Mouse (Mus musculus): Measurements from ENCODE around the gene Arsa. TPM values are rescaled to one million over a fixed set of nuclear protein-coding genes. Genes with fewer than 3 reads are reported as not detected.
A peak's percentile ranks its signal among the peaks of the same experiment; 100 is the strongest.

Gene Arsa
- polyA plus RNA-seq, 1 experiment, result 7.2 TPM

- peak overlapping the region; percentile 93 for H3K4me3 ChIP-seq (replicated peaks; ENCODE audit: control insufficient read depth, low read depth, low read length)
- no peak for TF ChIP-seq CTCF (IDR thresholded peaks at IDR 0.05; ENCODE audit: control insufficient read depth, insufficient read depth, low read length)
- no peak for TF ChIP-seq POLR2A (IDR thresholded peaks at IDR 0.05; ENCODE audit: borderline replicate concordance, control insufficient read depth, low read depth, low read length)
- peaks cover 1% of the 10 kb centered on the region; the same call in 1 of the 2 replicates for H3K4me1 ChIP-seq (ENCODE audit: control insufficient read depth, insufficient read depth, low read length)
- WGBS, result 10% methylated on average over 22 of the region's 22 CpGs
- H3K27ac ChIP-seq (ENCODE audit: control insufficient read depth, insufficient read depth, low read depth, low read length, poor library complexity), result no peak overlapping the region; the same call in 1 of the 2 replicates
Observed at GRCm38 (mm10) chr15:89428821-89429351, 48.3 kb downstream of the Arsa start.

DNA sequence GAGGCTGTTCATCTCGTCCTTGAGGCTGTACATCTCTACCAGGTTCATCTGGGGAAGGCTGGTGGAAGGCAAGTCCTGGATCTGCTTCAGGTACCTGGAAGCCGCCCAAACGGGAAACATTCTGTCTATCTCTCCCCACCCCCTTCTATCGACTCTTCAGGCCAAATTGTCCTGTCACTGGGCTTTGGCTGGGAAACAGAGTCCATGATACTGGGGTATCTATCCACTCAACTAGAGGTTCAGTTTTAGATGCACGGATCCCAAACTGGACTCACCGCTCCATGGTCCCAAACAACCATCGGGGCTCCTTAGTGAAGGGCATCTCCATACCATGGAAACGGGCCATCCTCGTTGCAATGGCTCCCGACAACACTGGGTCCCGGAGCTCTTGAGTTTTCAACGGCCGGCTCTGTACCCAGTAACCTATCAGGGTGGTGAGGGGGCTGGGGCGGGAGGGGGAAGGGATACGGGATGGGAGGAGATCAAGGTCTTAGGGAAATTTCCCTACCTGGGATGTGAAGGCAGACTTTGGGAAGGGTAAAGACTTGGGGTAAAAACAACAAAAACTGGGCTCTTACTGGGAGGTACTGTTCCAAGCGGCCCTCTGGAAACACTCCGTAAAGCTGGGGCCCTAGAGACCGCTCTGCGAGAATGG is 49.0 kb downstream of the Arsa start:
- no peak overlapping the region for H3K27ac ChIP-seq (ENCODE audit: control insufficient read depth, insufficient read depth, low read depth, low read length, poor library complexity)
- H3K4me3 ChIP-seq (replicated peaks; ENCODE audit: control insufficient read depth, low read depth, low read length), result no peak overlapping the region
- TF ChIP-seq CTCF (IDR thresholded peaks at IDR 0.05; ENCODE audit: control insufficient read depth, insufficient read depth, low read length) (no peak), POLR2A (IDR thresholded peaks at IDR 0.05; ENCODE audit: borderline replicate concordance, control insufficient read depth, low read depth, low read length) (no peak)
- H3K4me1 ChIP-seq (ENCODE audit: control insufficient read depth, insufficient read depth, low read length), result peaks cover 1% of the 10 kb centered on the region; the same call in 1 of the 2 replicates
- 93% methylated on average over 19 of the region's 19 CpGs for WGBS

DNA sequence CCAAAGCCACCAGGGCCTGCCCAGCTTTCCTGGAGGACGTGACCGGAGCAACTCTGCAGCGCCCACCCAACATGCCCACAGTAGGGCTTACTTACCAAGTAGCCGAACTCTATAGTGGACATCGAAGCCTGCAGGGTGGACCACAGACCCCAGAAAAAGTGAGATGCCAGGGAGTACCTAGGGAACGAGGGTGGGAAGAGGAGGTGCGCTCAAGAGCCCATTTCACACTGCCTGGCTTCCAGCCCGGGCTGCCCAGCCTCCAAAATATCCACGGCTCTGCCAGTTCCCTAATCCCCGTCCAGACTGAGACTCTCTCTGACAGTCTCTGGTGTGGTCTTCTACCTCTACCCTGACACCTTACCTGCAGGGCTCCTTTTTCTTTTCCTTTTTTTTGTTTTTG is 50.5 kb downstream of the Arsa start:
- 89% methylated on average over 10 of the region's 10 CpGs for WGBS
- no peak for TF ChIP-seq CTCF (IDR thresholded peaks at IDR 0.05; ENCODE audit: control insufficient read depth, insufficient read depth, low read length)
- no peak for TF ChIP-seq POLR2A (IDR thresholded peaks at IDR 0.05; ENCODE audit: borderline replicate concordance, control insufficient read depth, low read depth, low read length)
- Histone ChIP-seq H3K4me1 (ENCODE audit: control insufficient read depth, insufficient read depth, low read length) (peaks cover 1% of the 10 kb centered on the region; the same call in 1 of the 2 replicates), H3K4me3 (replicated peaks; ENCODE audit: control insufficient read depth, low read depth, low read length) (no peak overlapping the region), H3K27ac (ENCODE audit: control insufficient read depth, insufficient read depth, low read depth, low read length, poor library complexity) (no peak overlapping the region)

DNA sequence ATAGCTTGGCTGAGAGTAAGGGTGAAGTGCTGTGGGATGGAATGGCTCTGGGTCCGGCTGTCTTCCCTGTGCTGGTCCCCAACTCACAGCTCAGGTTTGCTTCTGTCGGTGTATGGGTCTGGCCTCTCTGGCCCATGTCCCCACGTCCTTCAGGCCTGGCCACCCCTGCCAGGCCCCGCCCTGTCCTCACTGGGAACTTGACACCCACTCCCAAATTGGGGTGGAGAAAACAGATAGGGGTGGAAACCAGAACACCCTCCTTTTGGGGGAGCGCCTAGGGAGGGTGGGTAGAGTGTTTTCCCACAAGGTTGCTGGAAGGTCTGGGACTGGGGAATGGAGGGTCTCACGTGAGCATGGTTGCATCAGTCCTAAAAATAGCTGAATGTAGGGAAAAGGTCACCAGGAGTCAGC is 51.5 kb downstream of the Arsa start, which contains the start of gene Cpt1b:
Cpt1b (minus strand) TSS at position 153 of the 411 bp plus-strand sequence.
- no peak within 1 kb of the TSS for H3K4me3 ChIP-seq (replicated peaks; ENCODE audit: control insufficient read depth, low read depth, low read length)
- TF ChIP-seq POLR2A (IDR thresholded peaks at IDR 0.05; ENCODE audit: borderline replicate concordance, control insufficient read depth, low read depth, low read length) (no peak), CTCF (IDR thresholded peaks at IDR 0.05; ENCODE audit: control insufficient read depth, insufficient read depth, low read length) (no peak)
- H3K4me1 ChIP-seq (ENCODE audit: control insufficient read depth, insufficient read depth, low read length), result peaks cover 1% of the 10 kb centered on the region; the same call in 1 of the 2 replicates
- no peak within 1 kb of the TSS for H3K27ac ChIP-seq (ENCODE audit: control insufficient read depth, insufficient read depth, low read depth, low read length, poor library complexity)
- WGBS, result 85% methylated on average over 6 of the region's 6 CpGs

- H3K27ac ChIP-seq (ENCODE audit: control insufficient read depth, insufficient read depth, low read depth, low read length, poor library complexity), result no peak overlapping the region
- H3K4me1 ChIP-seq (ENCODE audit: control insufficient read depth, insufficient read depth, low read length), result no peaks in the 10 kb centered on the region
- no peak overlapping the region for H3K4me3 ChIP-seq (replicated peaks; ENCODE audit: control insufficient read depth, low read depth, low read length)
- WGBS, result 90% methylated on average over 8 of the region's 8 CpGs
- no peak for TF ChIP-seq POLR2A (IDR thresholded peaks at IDR 0.05; ENCODE audit: borderline replicate concordance, control insufficient read depth, low read depth, low read length)
- no peak for TF ChIP-seq CTCF (IDR thresholded peaks at IDR 0.05; ENCODE audit: control insufficient read depth, insufficient read depth, low read length)
Observed at GRCm38 (mm10) chr15:89424621-89425020, 52.6 kb downstream of the Arsa start.

Other genes with a start within 250 kb of the Arsa start
- 54.0 and 160 TPM in 2 replicates for gene Sbf1, start 162.1 kb downstream of the Arsa start, polyA plus RNA-seq (2011; ENCODE audit: insufficient read depth, insufficient read length, low replicate concordance, missing spikeins)
- 2.7 TPM in 1 of 2 replicates, not detected in the other for gene Adm2, start 154.7 kb downstream of the Arsa start, polyA plus RNA-seq (2011; ENCODE audit: insufficient read depth, insufficient read length, low replicate concordance, missing spikeins)
- gene Miox, start 143.0 kb downstream of the Arsa start, polyA plus RNA-seq (2011; ENCODE audit: insufficient read depth, insufficient read length, low replicate concordance, missing spikeins), result 15.5 TPM in 1 of 2 replicates, not detected in the other
- 16.7 and 42.0 TPM in 2 replicates for gene Lmf2, start 121.8 kb downstream of the Arsa start, polyA plus RNA-seq (2011; ENCODE audit: insufficient read depth, insufficient read length, low replicate concordance, missing spikeins)
- 144 and 191 TPM in 2 replicates for gene Ncaph2, start 121.7 kb downstream of the Arsa start, polyA plus RNA-seq (2011; ENCODE audit: insufficient read depth, insufficient read length, low replicate concordance, missing spikeins)
- 3.5 and 7.7 TPM in 2 replicates for gene Sco2, start 103.6 kb downstream of the Arsa start, polyA plus RNA-seq (2011; ENCODE audit: insufficient read depth, insufficient read length, low replicate concordance, missing spikeins)
- gene Tymp, start 100.4 kb downstream of the Arsa start, polyA plus RNA-seq (2011; ENCODE audit: insufficient read depth, insufficient read length, low replicate concordance, missing spikeins), result not detected in 2 replicates
- 1.7 and 4.9 TPM in 2 replicates for gene Odf3b, start 98.1 kb downstream of the Arsa start, polyA plus RNA-seq (2011; ENCODE audit: insufficient read depth, insufficient read length, low replicate concordance, missing spikeins)
- gene Klhdc7b, start 92.5 kb downstream of the Arsa start, polyA plus RNA-seq (2011; ENCODE audit: insufficient read depth, insufficient read length, low replicate concordance, missing spikeins), result not detected in 2 replicates
- gene Syce3, start 66.9 kb downstream of the Arsa start, polyA plus RNA-seq (2011; ENCODE audit: insufficient read depth, insufficient read length, low replicate concordance, missing spikeins), result not detected in 2 replicates
- 4.3 and 4.7 TPM in 2 replicates for gene Cpt1b, start 51.6 kb downstream of the Arsa start, polyA plus RNA-seq (2011; ENCODE audit: insufficient read depth, insufficient read length, low replicate concordance, missing spikeins)
- 1.5 TPM in 1 of 2 replicates, not detected in the other for gene C730034F03Rik, start 47.8 kb downstream of the Arsa start, polyA plus RNA-seq (2011; ENCODE audit: insufficient read depth, insufficient read length, low replicate concordance, missing spikeins)
- 1.9 and 5.4 TPM in 2 replicates for gene Gm44502, start 47.7 kb downstream of the Arsa start, polyA plus RNA-seq (2011; ENCODE audit: insufficient read depth, insufficient read length, low replicate concordance, missing spikeins)
- 62.9 and 126 TPM in 2 replicates for gene Chkb, start 47.5 kb downstream of the Arsa start, polyA plus RNA-seq (2011; ENCODE audit: insufficient read depth, insufficient read length, low replicate concordance, missing spikeins)
- not detected in 2 replicates for gene Mapk8ip2, start 23.5 kb downstream of the Arsa start, polyA plus RNA-seq (2011; ENCODE audit: insufficient read depth, insufficient read length, low replicate concordance, missing spikeins)
- 19.5 and 23.6 TPM in 2 replicates for gene Shank3, start 22.2 kb upstream of the Arsa start, polyA plus RNA-seq (2011; ENCODE audit: insufficient read depth, insufficient read length, low replicate concordance, missing spikeins)
- gene Acr, start 90.9 kb upstream of the Arsa start, polyA plus RNA-seq (2011; ENCODE audit: insufficient read depth, insufficient read length, low replicate concordance, missing spikeins), result not detected in 2 replicates
- 2.3 and 2.4 TPM in 2 replicates for gene Rabl2, start 114.5 kb upstream of the Arsa start, polyA plus RNA-seq (2011; ENCODE audit: insufficient read depth, insufficient read length, low replicate concordance, missing spikeins)